Mouse (Mus musculus): ENCODE measurements around the gene Gm42791.

DNA sequence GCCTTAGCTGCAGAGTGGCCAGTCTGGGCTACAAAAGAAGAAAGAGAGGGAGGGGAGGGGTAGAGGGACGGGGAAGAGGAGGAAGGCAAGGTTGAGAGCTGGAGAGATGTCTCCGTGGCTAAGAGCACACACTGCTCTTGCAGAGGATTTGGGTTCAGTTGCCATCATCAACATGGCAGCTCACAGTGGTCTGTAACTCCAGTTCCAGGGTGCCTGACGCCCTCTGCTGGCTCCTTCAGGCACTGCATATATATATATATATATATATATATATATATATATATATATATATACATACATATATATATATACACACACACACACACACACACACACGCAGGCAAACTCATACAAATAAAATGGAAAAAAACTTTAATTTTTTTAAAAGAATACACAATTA, 47.5 kb downstream of the Gm42791 start:
- TF ChIP-seq CTCF (IDR thresholded peaks at IDR 0.05; ENCODE audit: insufficient read depth, low read length) (peak; percentile 20; the same call in 1 of the 2 replicates), POLR2A (IDR thresholded peaks at IDR 0.05; ENCODE audit: borderline replicate concordance, extremely low read depth, low read depth, low read length) (no peak)

Measured in lung, adult 2 months (tissue).